Mouse (Mus musculus) stomach, embryonic 16.5 days (tissue): ENCODE measurements around the gene Bcl2l1. TPM values are rescaled to one million over a fixed set of nuclear protein-coding genes. Genes with fewer than 3 reads are reported as not detected.
A peak's percentile ranks its signal among the peaks of the same experiment; 100 is the strongest.

ENCODE experiments used
- ATAC-seq: fragments of 200-750 bp; cut with Nextera tagmentation; 2 replicates; pipeline ENCODE4 v1.8.0; 2017; ENCODE audit warnings: moderate number of reproducible peaks, moderate TSS enrichment; ENCODE audit not compliant: insufficient read depth, low FRiP score
- H3K27ac ChIP-seq: fragments of 300-500 bp; sonication (generic); 2 replicates; pipeline ENCODE4 v1.5.1; 2014; ENCODE audit warnings: low read length
- H3K27me3 ChIP-seq: fragments of 300-500 bp; sonication (generic); 2 replicates; pipeline ENCODE4 v1.6.1; 2014; ENCODE audit warnings: low read length, control low read depth, mixed read lengths; ENCODE audit not compliant: control insufficient read depth, insufficient read depth
- H3K36me3 ChIP-seq: fragments of 300-500 bp; sonication (generic); 2 replicates; pipeline ENCODE4 v1.6.1; 2014; ENCODE audit warnings: low read length; ENCODE audit not compliant: control insufficient read depth, insufficient read depth
- H3K4me1 ChIP-seq: fragments of 300-500 bp; sonication (generic); 2 replicates; pipeline ENCODE4 v1.6.1; 2014; ENCODE audit warnings: low read length, control low read depth, mixed read lengths; ENCODE audit not compliant: control insufficient read depth, insufficient read depth
- H3K4me2 ChIP-seq: fragments of 300-500 bp; sonication (generic); 2 replicates; pipeline ENCODE4 v1.6.1; 2014; ENCODE audit warnings: low read depth, low read length, mixed read lengths
- H3K4me3 ChIP-seq: fragments of 300-500 bp; sonication (generic); replicated peaks from 2 replicates; pipeline ENCODE4 v1.5.1; 2014; ENCODE audit warnings: mild to moderate bottlenecking, low read length
- H3K9ac ChIP-seq: fragments of 300-500 bp; sonication (generic); 2 replicates; pipeline ENCODE4 v1.6.1; 2014; ENCODE audit warnings: low read length
- H3K9me3 ChIP-seq: fragments of 300-500 bp; sonication (generic); replicated peaks from 2 replicates; pipeline ENCODE4 v1.6.1; 2016; ENCODE audit warnings: low read length, control low read depth; ENCODE audit not compliant: control insufficient read depth
- WGBS: fragments of 180-500 bp; shearing (Covaris S2); extraction: QIAGEN DNeasy Blood & Tissue Kit; methylation state at CpG from one replicate; pipeline ENCODE4 v1.1.7; 2014; 5-methylcytosine and 5-hydroxymethylcytosine counted together
- polyA plus RNA-seq: library from polyadenylated mRNA; unstranded; fragments of >200 nt; fragmentation: Nextera tagmentation; extraction: Ambion mirVana; gene quantifications from 2 replicates; pipeline ENCODE4 v1.2.1, GENCODE M21; 2015

The Bcl2l1 gene
- polyA plus RNA-seq, 1 experiment from 2014 or later, result 78.1 TPM

GRCm38 (mm10) chr2:152797589-152797988 lies 33.9 kb downstream of the Bcl2l1 start:
- no peak for ATAC-seq
- no peaks in the 10 kb centered on the region for H3K36me3 ChIP-seq
- 0 out of 2 replicates have a peak, but pooled peaks cover 2% of the 10 kb centered on the region for H3K4me1 ChIP-seq
- no peaks in the 10 kb centered on the region for H3K27me3 ChIP-seq
- H3K9ac ChIP-seq, result no peak overlapping the region
- no peak overlapping the region for H3K27ac ChIP-seq
- 71% methylated on average over 1 of the region's 1 CpGs for WGBS
- H3K9me3 ChIP-seq, result no peaks in the 10 kb centered on the region
- no peak overlapping the region for H3K4me3 ChIP-seq
- no peak overlapping the region for H3K4me2 ChIP-seq

GRCm38 (mm10) chr2:152794281-152794827 lies 37.2 kb downstream of the Bcl2l1 start:
- Histone ChIP-seq H3K27ac (no peak overlapping the region), H3K4me2 (no peak overlapping the region), H3K27me3 (no peaks in the 10 kb centered on the region), H3K9me3 (no peaks in the 10 kb centered on the region), H3K36me3 (no peaks in the 10 kb centered on the region), H3K9ac (no peak overlapping the region), H3K4me3 (no peak overlapping the region), H3K4me1 (peaks cover 12% of the 10 kb centered on the region)
- WGBS, result 68% methylated on average over 9 of the region's 9 CpGs
- no peak for ATAC-seq

- H3K36me3 ChIP-seq, result no peaks in the 10 kb centered on the region
- no peaks in the 10 kb centered on the region for H3K27me3 ChIP-seq
- no peak for ATAC-seq
- H3K27ac ChIP-seq, result no peak overlapping the region
- WGBS, result 72% methylated on average over 5 of the region's 5 CpGs
- peaks cover 20% of the 10 kb centered on the region for H3K4me1 ChIP-seq
- no peaks in the 10 kb centered on the region for H3K9me3 ChIP-seq
- no peak overlapping the region for H3K4me2 ChIP-seq
- no peak overlapping the region for H3K9ac ChIP-seq
- H3K4me3 ChIP-seq, result no peak overlapping the region
Measured at GRCm38 (mm10) chr2:152793381-152793780, 38.1 kb downstream of the Bcl2l1 start.

DNA sequence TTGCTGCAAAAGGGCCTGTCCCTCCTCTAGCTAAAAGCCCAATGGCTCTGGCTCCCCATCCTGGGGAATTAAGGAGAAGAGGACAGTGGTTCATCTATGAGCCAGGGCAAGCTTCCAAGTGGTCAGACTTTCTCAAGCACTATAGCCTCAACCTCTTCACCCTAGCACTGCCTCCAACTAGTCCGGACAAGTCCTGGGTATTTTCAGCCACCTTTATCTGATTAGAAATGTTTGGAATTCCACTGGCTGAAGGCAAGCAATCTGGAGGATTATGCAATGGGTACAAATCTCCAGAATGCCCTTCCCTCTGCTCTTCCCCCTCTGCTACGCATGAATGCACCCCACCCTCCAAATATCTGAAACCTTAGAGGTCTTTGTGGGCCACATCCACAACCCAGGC lies 39.1 kb downstream of the Bcl2l1 start:
- Histone ChIP-seq H3K4me3 (no peak overlapping the region), H3K9me3 (no peaks in the 10 kb centered on the region), H3K4me2 (no peak overlapping the region), H3K4me1 (peaks cover 20% of the 10 kb centered on the region), H3K27ac (no peak overlapping the region), H3K36me3 (no peaks in the 10 kb centered on the region), H3K9ac (no peak overlapping the region), H3K27me3 (no peaks in the 10 kb centered on the region)
- ATAC-seq, result no peak
- WGBS, result 29% methylated on average over 2 of the region's 2 CpGs

GRCm38 (mm10) chr2:152789591-152789999 lies 41.9 kb downstream of the Bcl2l1 start:
- 0 out of 2 replicates have a peak overlapping the region, but pooled peaks have one; percentile 23 for H3K9ac ChIP-seq
- no peaks in the 10 kb centered on the region for H3K27me3 ChIP-seq
- ATAC-seq, result peak; percentile 53
- H3K9me3 ChIP-seq, result no peaks in the 10 kb centered on the region
- H3K4me1 ChIP-seq, result peaks cover 37% of the 10 kb centered on the region
- H3K4me2 ChIP-seq, result no peak overlapping the region
- H3K36me3 ChIP-seq, result no peaks in the 10 kb centered on the region
- 27% methylated on average over 4 of the region's 4 CpGs for WGBS
- H3K4me3 ChIP-seq, result no peak overlapping the region
- H3K27ac ChIP-seq, result peak overlapping the region; percentile 64; the same call in 1 of the 2 replicates

DNA sequence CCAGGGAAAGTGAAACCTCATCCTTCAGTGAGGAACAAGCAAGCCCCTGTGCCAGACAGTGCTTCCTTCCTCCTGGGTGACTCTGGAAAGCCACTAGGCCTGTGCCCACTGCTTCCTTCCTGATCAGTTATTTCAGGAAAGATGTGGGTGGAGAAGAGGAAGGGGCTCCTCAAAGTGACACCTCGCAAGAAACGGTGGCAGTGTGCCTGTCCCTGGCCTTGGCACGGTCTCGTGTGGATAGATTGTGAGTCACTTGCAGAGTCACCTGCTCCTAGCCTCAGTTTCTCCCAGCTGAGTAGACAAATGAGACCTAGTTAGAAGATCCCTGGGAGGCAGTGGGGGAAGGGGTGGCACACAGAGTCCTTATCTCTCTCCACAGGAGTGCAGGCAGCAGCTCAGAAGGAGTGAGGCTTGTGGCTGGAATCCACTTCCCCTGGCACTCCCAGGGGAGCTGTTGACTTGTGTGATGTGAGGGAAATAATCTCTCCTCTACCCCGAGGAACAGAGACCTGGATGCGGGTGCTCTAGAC lies 42.6 kb downstream of the Bcl2l1 start:
- ATAC-seq, result peak; percentile 43
- WGBS, result 55% methylated on average over 6 of the region's 6 CpGs
- Histone ChIP-seq H3K27ac (peak overlapping the region; percentile 64), H3K9ac (peak overlapping the region; percentile 23; the same call in 1 of the 2 replicates), H3K9me3 (no peaks in the 10 kb centered on the region), H3K4me1 (peaks cover 37% of the 10 kb centered on the region), H3K4me2 (no peak overlapping the region; the same call in 1 of the 2 replicates), H3K36me3 (no peaks in the 10 kb centered on the region), H3K4me3 (no peak overlapping the region), H3K27me3 (no peaks in the 10 kb centered on the region)

DNA sequence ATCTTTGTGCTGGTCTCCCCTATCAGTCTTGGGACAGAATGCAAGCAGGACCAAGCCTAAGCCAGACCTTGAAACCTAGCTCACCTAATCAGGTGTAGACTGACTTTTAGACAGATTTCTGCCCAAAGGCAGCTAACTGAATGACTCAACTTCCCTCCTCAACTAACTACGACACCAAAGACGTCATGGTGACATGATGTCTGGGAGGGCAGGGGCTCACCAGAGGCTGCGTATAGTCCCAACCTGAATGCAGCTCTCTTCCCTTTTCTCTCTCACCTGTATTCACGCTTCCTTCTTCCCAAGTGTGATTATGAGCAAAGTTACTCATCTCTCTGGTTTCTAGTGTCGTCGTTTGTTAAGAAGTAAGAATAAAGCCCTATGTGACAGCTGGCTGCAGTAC lies 44.0 kb downstream of the Bcl2l1 start:
- H3K27me3 ChIP-seq, result no peaks in the 10 kb centered on the region
- H3K9me3 ChIP-seq, result no peaks in the 10 kb centered on the region
- no peak overlapping the region for H3K9ac ChIP-seq
- no peaks in the 10 kb centered on the region for H3K36me3 ChIP-seq
- no peak for ATAC-seq
- H3K27ac ChIP-seq, result no peak overlapping the region
- no peak overlapping the region for H3K4me3 ChIP-seq
- WGBS, result 86% methylated on average over 6 of the region's 6 CpGs
- H3K4me2 ChIP-seq, result no peak overlapping the region
- peaks cover 34% of the 10 kb centered on the region for H3K4me1 ChIP-seq

DNA sequence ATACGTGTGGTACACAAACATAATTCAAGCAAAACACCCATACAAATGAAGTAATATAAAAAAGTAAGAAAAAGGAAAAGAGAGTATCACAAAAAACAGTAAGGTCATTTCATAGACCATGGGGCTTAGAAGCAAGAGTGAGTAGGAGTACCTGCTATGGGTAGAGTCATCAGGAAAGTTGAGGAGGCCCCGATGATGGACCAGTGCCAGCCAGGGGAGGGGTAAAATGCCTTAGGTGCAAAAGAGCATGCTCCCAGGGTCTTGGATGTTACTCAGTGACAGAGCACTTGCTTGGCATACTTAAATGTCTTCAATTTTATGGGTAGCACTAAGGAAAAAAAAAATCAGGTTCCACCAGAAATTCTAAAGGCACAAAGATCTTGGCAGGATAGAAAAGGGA lies 44.4 kb downstream of the Bcl2l1 start:
- Histone ChIP-seq H3K9ac (no peak overlapping the region), H3K27ac (no peak overlapping the region), H3K4me1 (peaks cover 34% of the 10 kb centered on the region), H3K4me3 (no peak overlapping the region), H3K36me3 (no peaks in the 10 kb centered on the region), H3K27me3 (no peaks in the 10 kb centered on the region), H3K9me3 (no peaks in the 10 kb centered on the region), H3K4me2 (no peak overlapping the region)
- ATAC-seq, result no peak
- WGBS, result 80% methylated on average over 2 of the region's 2 CpGs

DNA sequence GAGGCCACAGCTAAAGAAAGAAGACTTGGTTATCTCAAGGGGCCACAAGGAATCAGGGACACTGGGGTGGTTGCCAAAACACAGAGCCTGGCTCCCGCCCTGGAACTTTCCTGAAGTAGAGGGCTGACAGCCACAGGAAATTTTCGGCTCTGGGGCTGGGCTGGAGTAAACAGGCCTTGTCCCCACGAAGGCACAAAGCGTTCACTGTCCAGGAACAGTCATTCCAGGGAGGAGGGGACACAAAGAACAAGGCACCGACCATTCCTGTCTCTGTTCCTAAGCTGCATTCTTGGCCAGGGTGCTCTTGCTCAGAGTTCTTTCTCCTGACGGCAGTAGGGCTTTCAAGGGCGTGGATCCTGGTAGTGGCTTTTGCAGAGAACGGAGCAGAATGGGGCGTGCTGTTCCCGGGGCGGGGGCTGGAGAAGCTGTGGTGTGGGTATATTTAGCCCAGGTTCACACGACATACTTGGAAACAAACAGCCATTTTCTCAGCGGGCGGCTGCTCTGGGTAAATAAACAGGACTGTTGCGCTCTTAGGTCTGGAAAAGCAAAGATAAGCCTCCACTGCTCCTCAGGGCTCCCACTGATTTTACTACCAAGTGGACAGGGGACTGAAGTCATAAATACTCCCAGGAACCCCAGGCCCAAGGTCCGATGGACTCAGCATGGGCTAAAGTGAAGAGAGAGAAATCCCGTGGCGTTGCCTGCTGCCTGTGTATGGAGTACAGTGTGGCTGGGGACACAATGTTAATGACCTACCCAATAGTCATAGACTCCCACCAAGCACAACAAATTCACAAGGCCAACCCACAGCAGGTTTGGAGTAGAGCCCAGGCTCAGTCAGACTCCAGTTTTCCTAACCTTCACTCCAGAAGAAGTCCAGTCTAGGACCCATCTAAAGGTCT lies 45.8 kb downstream of the Bcl2l1 start:
- Histone ChIP-seq H3K9ac (peak overlapping the region; percentile 41), H3K4me1 (peaks cover 34% of the 10 kb centered on the region), H3K36me3 (no peaks in the 10 kb centered on the region), H3K9me3 (no peaks in the 10 kb centered on the region), H3K4me3 (no peak overlapping the region), H3K4me2 (peak overlapping the region; percentile 23), H3K27ac (peak overlapping the region; percentile 70), H3K27me3 (no peaks in the 10 kb centered on the region)
- peak; percentile 52 for ATAC-seq
- 32% methylated on average over 18 of the region's 18 CpGs for WGBS
